Mouse (Mus musculus) neural tube, embryonic 15.5 days (tissue): ENCODE measurements at regions not wholly inside any gene's neighbourhood (a gene's known extent, or its start where the extent isn't known, plus 50 kb on each side); places are given as distances from the start of the nearest gene placed in this dataset.
A peak's percentile ranks its signal among the peaks of the same experiment; 100 is the strongest.

Experiments used
- ATAC-seq: fragments of 200-750 bp; cut with Nextera tagmentation; 2 replicates; pipeline ENCODE4 v1.8.0; 2017; ENCODE audit warnings: mild to moderate bottlenecking, moderate TSS enrichment, moderate library complexity; ENCODE audit not compliant: low FRiP score
- H3K27ac ChIP-seq: fragments of 300-500 bp; sonication (generic); replicated peaks from 2 replicates; pipeline ENCODE4 v1.5.1; 2015; ENCODE audit warnings: mild to moderate bottlenecking, inconsistent platforms
- H3K27me3 ChIP-seq: fragments of 300-500 bp; sonication (generic); replicated peaks from 2 replicates; pipeline ENCODE4 v1.6.1; 2015; ENCODE audit warnings: inconsistent platforms
- H3K36me3 ChIP-seq: fragments of 300-500 bp; sonication (generic); 2 replicates; pipeline ENCODE4 v1.6.1; 2015; ENCODE audit warnings: inconsistent platforms
- H3K4me1 ChIP-seq: fragments of 300-500 bp; sonication (generic); 2 replicates; pipeline ENCODE4 v1.6.1; 2015; ENCODE audit warnings: inconsistent platforms
- H3K4me2 ChIP-seq: fragments of 300-500 bp; sonication (generic); 2 replicates; pipeline ENCODE4 v1.6.1; 2015; ENCODE audit warnings: inconsistent platforms, mild to moderate bottlenecking, moderate library complexity
- H3K4me3 ChIP-seq: fragments of 300-500 bp; sonication (generic); replicated peaks from 2 replicates; pipeline ENCODE4 v1.5.1; 2015; ENCODE audit warnings: mild to moderate bottlenecking, inconsistent platforms
- H3K9ac ChIP-seq: fragments of 300-500 bp; sonication (generic); replicated peaks from 2 replicates; pipeline ENCODE4 v1.6.1; 2015; ENCODE audit warnings: mild to moderate bottlenecking, inconsistent platforms
- H3K9me3 ChIP-seq: fragments of 300-500 bp; sonication (generic); replicated peaks from 2 replicates; pipeline ENCODE4 v1.6.1; 2016; ENCODE audit warnings: inconsistent platforms
- WGBS: fragments of 180-500 bp; shearing (Covaris S2); methylation state at CpG from one replicate; pipeline ENCODE4 v1.1.7; 2015; ENCODE audit warnings: mixed read lengths; 5-methylcytosine and 5-hydroxymethylcytosine counted together

DNA sequence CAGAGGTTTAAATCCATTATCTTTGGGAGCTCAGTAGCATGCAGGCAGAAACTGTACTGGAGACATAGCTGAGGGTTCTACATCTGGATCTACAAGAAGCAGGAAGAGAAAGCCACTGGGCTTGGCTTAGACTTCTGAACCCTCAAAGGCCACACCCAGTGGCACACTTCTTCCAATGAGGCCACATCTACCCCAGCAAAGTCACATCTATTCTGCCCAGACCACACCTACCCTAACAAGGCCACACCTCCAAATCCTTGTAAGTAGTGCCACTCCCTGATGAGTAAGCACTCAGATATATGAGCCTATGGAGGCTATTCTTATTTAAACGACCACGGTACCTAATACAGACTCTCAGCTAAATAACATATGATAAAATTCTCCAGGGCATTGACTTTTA is 103.5 kb upstream of the Tram1l1 start:
- Histone ChIP-seq H3K9ac (no peak overlapping the region), H3K27me3 (no peaks in the 10 kb centered on the region), H3K4me3 (no peak overlapping the region), H3K27ac (no peak overlapping the region), H3K4me1 (no peaks in the 10 kb centered on the region), H3K36me3 (no peaks in the 10 kb centered on the region), H3K4me2 (no peak overlapping the region), H3K9me3 (no peaks in the 10 kb centered on the region)
- ATAC-seq: no peak
- 79% methylated on average over 2 of the region's 2 CpGs for WGBS

- H3K9me3 ChIP-seq: no peaks in the 10 kb centered on the region
- no peak overlapping the region for H3K9ac ChIP-seq
- no peaks in the 10 kb centered on the region for H3K27me3 ChIP-seq
- no peak for ATAC-seq
- H3K36me3 ChIP-seq: no peaks in the 10 kb centered on the region
- H3K27ac ChIP-seq: no peak overlapping the region
- H3K4me2 ChIP-seq: no peak overlapping the region
- no peaks in the 10 kb centered on the region for H3K4me1 ChIP-seq
- H3K4me3 ChIP-seq: no peak overlapping the region
- whole genome bisulfite sequencing: 84% methylated on average over 4 of the region's 4 CpGs
These were observed 94.7 kb upstream of the Tram1l1 start for GRCm38 (mm10) chr3:124225982-124226381.

DNA sequence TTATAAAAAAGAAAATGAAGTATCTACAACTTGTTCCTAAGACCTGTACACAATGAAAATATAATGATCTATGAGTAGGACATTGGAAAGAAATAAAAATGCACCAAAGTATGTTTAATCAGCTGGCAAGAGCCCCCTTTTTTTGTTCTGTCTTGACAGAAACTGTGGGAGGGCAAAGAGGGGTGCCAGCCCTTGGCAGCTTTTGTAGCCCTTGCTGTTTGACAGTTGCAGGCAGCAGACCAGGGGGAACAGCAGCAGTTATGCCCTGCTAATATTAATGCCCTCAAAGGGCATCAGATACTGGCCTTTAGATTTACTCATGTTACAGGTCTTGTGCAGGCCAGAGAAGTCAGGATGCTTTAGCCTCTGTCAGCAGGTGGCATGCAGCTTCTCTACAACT is 93.0 kb upstream of the Tram1l1 start:
- no peaks in the 10 kb centered on the region for H3K27me3 ChIP-seq
- H3K4me3 ChIP-seq: no peak overlapping the region
- H3K9me3 ChIP-seq: no peaks in the 10 kb centered on the region
- H3K4me2 ChIP-seq: no peak overlapping the region
- ATAC-seq: no peak
- H3K9ac ChIP-seq: no peak overlapping the region
- no peak overlapping the region for H3K27ac ChIP-seq
- no peaks in the 10 kb centered on the region for H3K36me3 ChIP-seq
- H3K4me1 ChIP-seq: no peaks in the 10 kb centered on the region

DNA sequence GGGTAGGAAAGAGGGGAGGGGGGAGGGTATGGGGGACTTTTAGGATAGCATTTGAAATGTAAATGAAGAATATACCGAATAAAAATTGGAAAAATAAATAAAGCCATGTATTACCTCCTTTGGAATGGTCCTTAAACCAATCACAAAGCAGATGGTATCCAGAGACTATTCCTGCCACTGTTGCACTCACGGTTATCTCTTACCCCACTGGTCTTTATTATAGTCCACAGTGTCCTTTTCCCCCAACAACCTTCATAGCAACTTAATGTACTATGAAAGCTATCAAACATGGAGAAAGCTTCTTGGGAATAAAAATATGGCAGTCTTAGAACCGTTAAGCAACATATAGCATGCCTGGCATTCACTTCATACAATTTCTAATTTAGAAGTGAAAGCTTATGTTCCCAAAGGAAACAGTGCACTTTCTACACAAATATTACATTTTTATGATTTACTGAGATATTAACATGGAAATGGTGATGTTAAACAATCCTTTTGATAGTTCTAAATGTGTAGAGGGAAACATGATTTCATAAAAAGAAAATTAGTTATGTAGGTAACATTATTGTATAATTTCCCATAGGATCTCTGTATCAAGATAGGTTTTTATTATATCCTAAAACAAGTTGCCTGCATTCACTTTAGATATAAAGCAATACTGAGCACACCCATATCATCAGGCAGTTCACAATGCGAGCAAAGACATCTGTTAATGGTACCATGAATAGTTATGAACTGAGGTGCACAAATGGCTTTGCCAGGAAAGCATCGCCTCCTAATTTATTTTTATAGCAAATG is 79.5 kb upstream of the Tram1l1 start:
- H3K4me3 ChIP-seq: no peak overlapping the region
- ATAC-seq: peak; percentile 90
- H3K9ac ChIP-seq: no peak overlapping the region
- no peaks in the 10 kb centered on the region for H3K36me3 ChIP-seq
- no peak overlapping the region for H3K27ac ChIP-seq
- no peaks in the 10 kb centered on the region for H3K4me1 ChIP-seq
- no peak overlapping the region for H3K4me2 ChIP-seq
- H3K27me3 ChIP-seq: no peaks in the 10 kb centered on the region
- WGBS: 40% methylated on average over 5 of the region's 5 CpGs
- no peaks in the 10 kb centered on the region for H3K9me3 ChIP-seq

- 65% methylated on average over 1 of the region's 1 CpGs for WGBS
- H3K4me3 ChIP-seq: no peak overlapping the region
- H3K27ac ChIP-seq: no peak overlapping the region
- peak; percentile 80 for ATAC-seq
- no peaks in the 10 kb centered on the region for H3K27me3 ChIP-seq
- no peak overlapping the region for H3K4me2 ChIP-seq
- no peaks in the 10 kb centered on the region for H3K36me3 ChIP-seq
- no peaks in the 10 kb centered on the region for H3K4me1 ChIP-seq
- no peak overlapping the region for H3K9ac ChIP-seq
- no peaks in the 10 kb centered on the region for H3K9me3 ChIP-seq
These were observed 79.0 kb upstream of the Tram1l1 start for GRCm38 (mm10) chr3:124241734-124242006.

DNA sequence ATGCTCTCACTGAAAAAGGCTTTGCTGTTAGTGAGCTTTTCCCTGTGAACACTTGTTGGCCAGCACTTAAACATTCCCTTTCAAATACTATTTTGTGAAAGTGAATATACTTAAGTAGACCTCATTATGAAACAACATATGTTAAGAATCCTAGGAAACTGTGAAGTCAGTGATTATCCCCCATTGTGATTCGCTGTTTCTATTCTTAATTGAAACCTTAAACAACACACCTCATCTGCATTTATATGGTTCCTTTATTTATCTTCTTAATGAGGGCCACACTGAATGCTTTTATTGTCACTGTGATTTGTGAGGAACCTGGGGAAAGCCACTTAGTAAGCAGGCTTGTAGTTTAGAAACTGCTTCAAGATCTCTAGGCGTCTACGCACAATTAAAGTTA is 58.5 kb upstream of the Tram1l1 start:
- H3K27me3 ChIP-seq: no peaks in the 10 kb centered on the region
- H3K9me3 ChIP-seq: no peaks in the 10 kb centered on the region
- 10% methylated on average over 3 of the region's 3 CpGs for WGBS
- no peak overlapping the region for H3K27ac ChIP-seq
- no peak overlapping the region for H3K9ac ChIP-seq
- H3K4me3 ChIP-seq: no peak overlapping the region
- no peaks in the 10 kb centered on the region for H3K36me3 ChIP-seq
- peak; percentile 77 for ATAC-seq
- no peak overlapping the region for H3K4me2 ChIP-seq
- H3K4me1 ChIP-seq: no peaks in the 10 kb centered on the region

DNA sequence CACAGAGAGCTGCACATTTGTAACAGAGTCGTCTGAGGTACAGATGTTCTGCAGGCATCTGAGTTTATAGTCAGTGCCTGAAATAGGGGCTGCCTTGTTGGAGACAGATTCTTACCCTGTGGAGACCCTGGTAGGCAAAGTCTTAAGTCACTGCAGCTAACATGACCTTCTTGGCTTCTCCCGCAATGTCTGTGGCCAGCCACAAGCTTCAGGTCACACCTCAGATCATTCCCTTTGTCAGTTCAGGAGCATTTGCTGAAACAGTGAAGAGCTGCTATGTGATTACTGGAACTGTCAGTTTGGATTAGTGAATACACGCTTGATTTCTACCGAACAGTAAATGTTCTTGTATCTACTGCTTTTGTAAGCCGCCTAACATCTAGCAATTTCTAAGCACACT is 53.8 kb upstream of the Tram1l1 start:
- Histone ChIP-seq H3K27ac (no peak overlapping the region), H3K4me1 (no peaks in the 10 kb centered on the region), H3K4me3 (no peak overlapping the region), H3K9me3 (no peaks in the 10 kb centered on the region), H3K4me2 (no peak overlapping the region), H3K9ac (no peak overlapping the region), H3K36me3 (no peaks in the 10 kb centered on the region), H3K27me3 (no peaks in the 10 kb centered on the region)
- ATAC-seq: no peak
- 80% methylated on average over 5 of the region's 5 CpGs for WGBS

- no peak overlapping the region for H3K27ac ChIP-seq
- H3K27me3 ChIP-seq: no peaks in the 10 kb centered on the region
- no peak overlapping the region for H3K4me2 ChIP-seq
- 0 out of 2 replicates have a peak, but pooled peaks cover 2% of the 10 kb centered on the region for H3K4me1 ChIP-seq
- H3K4me3 ChIP-seq: no peak overlapping the region
- WGBS: 60% methylated on average over 5 of the region's 5 CpGs
- ATAC-seq: no peak
- H3K9ac ChIP-seq: no peak overlapping the region
- no peaks in the 10 kb centered on the region for H3K36me3 ChIP-seq
- H3K9me3 ChIP-seq: no peaks in the 10 kb centered on the region
These were observed 50.1 kb upstream of the Tram1l1 start for GRCm38 (mm10) chr3:124270506-124270905.
